Mouse (Mus musculus): ENCODE results near the gene Ublcp1. TPM values are rescaled to one million over a fixed set of nuclear protein-coding genes. Genes with fewer than 3 reads are reported as not detected.

Ublcp1 gene
- polyA plus RNA-seq, 1 experiment from 2014 or later, result 42.9 TPM

DNA sequence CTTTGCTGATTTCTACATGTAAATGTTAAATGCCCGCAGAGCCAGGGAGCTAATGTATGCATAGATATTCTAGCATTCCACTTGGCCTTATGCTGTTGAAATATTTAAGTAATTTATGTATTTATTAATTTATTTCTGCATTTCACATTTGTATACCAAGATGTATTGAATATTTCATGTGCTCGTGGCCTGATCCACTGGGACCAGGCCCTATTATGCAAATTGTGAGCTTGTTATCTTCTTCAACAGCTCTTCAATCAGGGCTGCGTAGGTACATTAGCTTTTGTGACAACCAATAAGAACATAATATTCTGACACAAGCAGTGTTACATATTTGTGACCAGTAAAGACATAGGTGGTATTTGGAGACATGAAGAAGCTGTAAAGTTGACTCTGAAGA, 56.9 kb downstream of the Ublcp1 start:
- no peak for ATAC-seq (ENCODE audit: insufficient read depth)

DNA sequence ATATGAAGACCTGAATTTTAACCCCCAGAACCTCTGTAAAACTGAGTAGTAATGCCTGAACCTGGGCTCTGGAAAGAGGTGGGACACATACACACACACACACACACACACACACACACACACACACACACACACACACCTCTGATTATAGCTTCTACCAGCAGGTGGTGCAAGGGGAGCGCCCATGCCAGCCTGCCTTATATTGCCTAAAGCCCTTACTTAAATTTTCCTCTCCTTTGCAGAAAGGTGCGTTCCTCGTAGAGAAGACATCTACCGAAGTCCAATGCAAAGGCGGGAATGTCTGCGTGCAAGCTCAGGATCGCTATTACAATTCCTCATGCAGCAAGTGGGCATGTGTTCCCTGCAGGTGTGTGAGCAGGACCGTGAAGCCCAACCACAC, 58.0 kb downstream of the Ublcp1 start:
- H3K4me1 ChIP-seq (replicated peaks), result no peaks in the 10 kb centered on the region
- ATAC-seq (ENCODE audit: insufficient read depth), result no peak
- no peak overlapping the region for H3K4me3 ChIP-seq (replicated peaks)
- H3K36me3 ChIP-seq (replicated peaks), result no peaks in the 10 kb centered on the region
- H3K9me3 ChIP-seq (replicated peaks), result no peaks in the 10 kb centered on the region
- H3K9ac ChIP-seq, result no peak overlapping the region
- no peak overlapping the region for H3K4me2 ChIP-seq
- H3K27me3 ChIP-seq, result no peaks in the 10 kb centered on the region
- 75% methylated on average over 8 of the region's 8 CpGs for WGBS (ENCODE audit: insufficient replicate concordance)
- H3K27ac ChIP-seq (replicated peaks), result no peak overlapping the region

More for the DNA sequence above, 56.9 kb downstream of the Ublcp1 start:
- Histone ChIP-seq H3K36me3 (replicated peaks) (no peaks in the 10 kb centered on the region), H3K9me3 (replicated peaks) (no peaks in the 10 kb centered on the region), H3K4me1 (replicated peaks) (no peaks in the 10 kb centered on the region), H3K27ac (replicated peaks) (no peak overlapping the region), H3K4me3 (replicated peaks) (no peak overlapping the region), H3K27me3 (0 out of 2 replicates have a peak, but pooled peaks cover 7% of the 10 kb centered on the region), H3K9ac (no peak overlapping the region), H3K4me2 (no peak overlapping the region)
- WGBS (ENCODE audit: insufficient replicate concordance), result 67% methylated on average over 3 of the region's 3 CpGs

DNA sequence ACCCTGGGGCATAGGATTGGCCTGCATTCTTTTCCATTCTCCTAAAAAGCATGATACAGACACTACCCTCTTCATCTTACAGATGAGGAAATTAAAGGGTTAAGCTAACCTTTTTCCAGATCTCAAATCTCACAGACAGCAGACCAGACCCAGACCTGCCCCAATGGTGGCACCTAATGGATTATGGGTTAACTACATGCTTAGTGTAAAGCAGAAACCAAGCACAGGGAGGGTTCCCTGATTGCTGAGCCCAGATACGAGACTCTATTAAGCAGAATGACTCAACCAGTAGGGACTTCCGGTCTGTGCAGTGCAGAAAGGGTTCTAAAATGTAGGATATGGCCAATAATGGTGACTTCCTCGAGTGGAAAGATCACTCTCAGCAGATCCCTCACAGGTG, 59.9 kb downstream of the Ublcp1 start:
- Histone ChIP-seq H3K4me3 (replicated peaks) (no peak overlapping the region), H3K9me3 (replicated peaks) (no peaks in the 10 kb centered on the region), H3K4me1 (replicated peaks) (no peaks in the 10 kb centered on the region), H3K36me3 (replicated peaks) (no peaks in the 10 kb centered on the region), H3K9ac (no peak overlapping the region), H3K27me3 (no peaks in the 10 kb centered on the region), H3K27ac (replicated peaks) (no peak overlapping the region), H3K4me2 (no peak overlapping the region)
- ATAC-seq (ENCODE audit: insufficient read depth), result no peak
- WGBS (ENCODE audit: insufficient replicate concordance), result 26% methylated on average over 3 of the region's 3 CpGs

DNA sequence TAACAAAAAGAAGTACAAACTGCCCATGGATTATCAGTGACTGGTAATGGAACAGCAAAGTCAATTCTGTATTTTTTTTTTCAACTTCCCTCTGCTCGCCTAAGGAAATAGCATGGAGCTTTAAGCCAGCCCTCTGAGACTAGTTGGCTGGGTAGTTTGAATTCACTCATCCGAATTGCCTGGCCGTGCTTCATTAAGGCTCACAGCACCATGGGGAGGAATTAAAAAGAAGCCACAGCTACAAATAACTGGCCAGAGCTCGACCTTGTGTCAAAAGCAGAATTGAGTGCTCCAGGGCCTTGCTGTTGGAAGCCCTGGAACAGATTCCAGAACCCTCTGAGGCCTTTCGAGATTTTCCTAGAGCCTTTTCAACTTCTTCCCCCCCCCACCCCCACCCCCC, 61.7 kb downstream of the Ublcp1 start:
- Histone ChIP-seq H3K4me2 (no peak overlapping the region), H3K36me3 (replicated peaks) (no peaks in the 10 kb centered on the region), H3K4me3 (replicated peaks) (no peak overlapping the region), H3K4me1 (replicated peaks) (no peaks in the 10 kb centered on the region), H3K9me3 (replicated peaks) (no peaks in the 10 kb centered on the region), H3K9ac (no peak overlapping the region), H3K27ac (replicated peaks) (no peak overlapping the region), H3K27me3 (no peaks in the 10 kb centered on the region)
- no peak for ATAC-seq (ENCODE audit: insufficient read depth)
- 48% methylated on average over 5 of the region's 5 CpGs for WGBS (ENCODE audit: insufficient replicate concordance)

DNA sequence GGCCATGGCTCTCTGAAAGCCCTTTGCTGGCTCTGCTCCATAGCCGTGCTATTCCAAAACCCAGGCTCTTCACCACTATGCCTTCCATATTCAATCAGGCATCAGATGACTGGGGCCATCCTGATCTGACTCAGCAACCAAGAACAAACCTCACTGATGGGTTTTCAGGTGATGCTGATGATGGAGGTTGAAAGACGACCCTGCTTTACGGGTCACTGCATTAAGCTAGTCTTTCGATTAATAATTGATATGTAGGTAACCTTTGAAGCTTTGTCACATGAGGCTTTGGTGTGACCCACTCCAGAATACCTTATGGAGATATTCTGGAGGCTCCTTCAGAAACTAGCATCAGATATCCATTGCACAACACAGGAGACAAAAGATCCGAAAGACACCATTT, 63.8 kb downstream of the Ublcp1 start:
- no peak overlapping the region for H3K9ac ChIP-seq
- no peak overlapping the region for H3K4me3 ChIP-seq (replicated peaks)
- ATAC-seq (ENCODE audit: insufficient read depth), result no peak
- no peak overlapping the region for H3K27ac ChIP-seq (replicated peaks)
- no peaks in the 10 kb centered on the region for H3K36me3 ChIP-seq (replicated peaks)
- no peak overlapping the region for H3K4me2 ChIP-seq
- WGBS (ENCODE audit: insufficient replicate concordance), result 60% methylated on average over 5 of the region's 5 CpGs
- H3K4me1 ChIP-seq (replicated peaks), result no peaks in the 10 kb centered on the region
- H3K27me3 ChIP-seq, result no peaks in the 10 kb centered on the region
- H3K9me3 ChIP-seq (replicated peaks), result no peaks in the 10 kb centered on the region

DNA sequence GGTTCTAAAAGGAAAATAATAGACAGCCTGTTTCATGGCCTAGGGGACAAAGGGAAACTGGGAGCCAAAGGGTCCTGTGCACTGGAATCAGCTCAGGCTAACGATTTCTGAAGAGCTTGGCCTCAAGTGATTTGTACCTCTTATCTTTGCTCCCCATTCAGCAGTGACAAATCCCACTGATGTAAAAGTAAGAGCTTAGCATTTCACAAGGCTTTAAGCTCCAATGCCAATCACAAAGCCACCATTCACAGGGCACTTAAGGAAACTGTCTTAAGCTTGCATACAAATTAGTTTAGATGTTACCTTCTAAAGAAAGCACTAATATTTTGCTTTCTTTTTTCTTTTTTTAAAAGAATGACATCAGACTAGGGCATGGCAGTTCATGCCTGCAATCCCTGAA, 64.3 kb downstream of the Ublcp1 start:
- Histone ChIP-seq H3K9me3 (replicated peaks) (no peaks in the 10 kb centered on the region), H3K4me3 (replicated peaks) (no peak overlapping the region), H3K4me1 (replicated peaks) (no peaks in the 10 kb centered on the region), H3K27ac (replicated peaks) (no peak overlapping the region), H3K9ac (no peak overlapping the region), H3K4me2 (no peak overlapping the region), H3K27me3 (0 out of 2 replicates have a peak, but pooled peaks cover 1% of the 10 kb centered on the region), H3K36me3 (replicated peaks) (no peaks in the 10 kb centered on the region)
- 13% methylated on average over 1 of the region's 1 CpGs for WGBS (ENCODE audit: insufficient replicate concordance)
- ATAC-seq (ENCODE audit: insufficient read depth), result no peak

DNA sequence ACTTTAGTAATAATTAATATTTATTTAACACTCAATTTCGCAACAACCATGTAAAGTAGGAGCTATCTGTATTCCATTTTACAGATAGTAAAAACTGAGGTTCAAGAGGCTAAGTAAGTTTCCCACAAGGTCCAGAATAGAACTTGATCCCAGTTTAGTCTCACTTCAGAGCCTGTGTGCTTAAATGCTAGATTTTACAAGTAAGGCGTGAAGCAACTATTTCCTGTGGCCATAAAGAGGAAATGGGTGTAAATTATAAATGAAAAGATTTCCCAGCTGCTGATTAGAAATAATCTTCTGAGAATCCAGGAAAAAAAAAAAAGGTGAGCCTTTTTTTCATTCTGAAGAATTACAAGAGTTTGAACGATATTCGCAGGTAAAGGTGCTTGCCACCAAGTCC, 65.2 kb downstream of the Ublcp1 start:
- Histone ChIP-seq H3K4me2 (no peak overlapping the region), H3K9me3 (replicated peaks) (no peaks in the 10 kb centered on the region), H3K9ac (no peak overlapping the region), H3K27me3 (peaks cover 7% of the 10 kb centered on the region; the same call in 1 of the 2 replicates), H3K27ac (replicated peaks) (no peak overlapping the region), H3K4me3 (replicated peaks) (no peak overlapping the region), H3K4me1 (replicated peaks) (no peaks in the 10 kb centered on the region), H3K36me3 (replicated peaks) (no peaks in the 10 kb centered on the region)
- 61% methylated on average over 4 of the region's 4 CpGs for WGBS (ENCODE audit: insufficient replicate concordance)
- ATAC-seq (ENCODE audit: insufficient read depth), result no peak

Small RNA genes within 50 kb of the gene (microRNA-seq; reads per million reads assigned to microRNA genes)
- not detected for gene Gm22121

Other genes starting within 250 kb of the Ublcp1 start
- not detected in 2 replicates for gene Il12b, start 70.4 kb downstream of the Ublcp1 start, polyA plus RNA-seq (2015; fragmentation: Nextera tagmentation; extraction: Ambion mirVana)
- gene Rnf145, start 48.5 kb upstream of the Ublcp1 start, polyA plus RNA-seq (2015; fragmentation: Nextera tagmentation; extraction: Ambion mirVana), result 53.5 and 59.8 TPM in 2 replicates
- 1.2 and 1.5 TPM in 2 replicates for gene Ebf1, start 146.8 kb upstream of the Ublcp1 start, polyA plus RNA-seq (2015; fragmentation: Nextera tagmentation; extraction: Ambion mirVana)